Mouse (Mus musculus) adrenal gland, postnatal 4 days (tissue): Measurements from ENCODE around the gene Ppil2. TPM values are rescaled to one million over a fixed set of nuclear protein-coding genes. Genes with fewer than 3 reads are reported as not detected.

Experiments used
- DNase-seq, 2 experiments: peaks; one replicate each; pipeline ENCODE4 v3.0.0; 2021 to 2022; ENCODE audit warnings: low spot score in 2 of 2, mixed read lengths in 2 of 2
- microRNA-seq: library from miRNA; unstranded; fragments of <30 nt; microRNA quantifications from one replicate; pipeline ENCODE4 v1.2.0, GENCODE M21; 2021
- total RNA-seq, 2 experiments: library from RNA; stranded (reverse); gene quantifications; 2 replicates each; pipeline ENCODE4 v1.2.3; 2021

Ppil2 gene
- total RNA-seq, 2 experiments from 2014 or later: 112 to 118 TPM

DNA sequence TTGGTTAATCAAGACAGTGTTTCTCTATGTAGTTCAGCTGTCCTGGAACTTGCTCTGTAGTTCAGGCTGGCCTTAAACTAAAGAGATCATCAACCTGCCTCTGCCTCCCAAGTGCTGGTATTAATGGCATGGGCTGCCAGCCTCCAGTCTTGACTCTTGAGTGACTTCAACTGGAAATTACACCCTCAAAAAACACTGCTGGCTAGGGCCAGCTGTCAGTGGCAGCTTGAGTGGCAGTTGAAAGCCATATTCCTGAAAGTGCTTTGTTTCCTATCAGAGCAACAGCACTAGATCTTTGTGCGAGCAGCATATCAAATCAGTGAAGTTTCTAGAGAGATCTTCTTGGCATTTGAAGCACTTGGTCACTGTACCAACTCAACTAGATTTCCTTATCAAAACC is 69.6 kb downstream of the Ppil2 start:
- no peak for DNase-seq

DNA sequence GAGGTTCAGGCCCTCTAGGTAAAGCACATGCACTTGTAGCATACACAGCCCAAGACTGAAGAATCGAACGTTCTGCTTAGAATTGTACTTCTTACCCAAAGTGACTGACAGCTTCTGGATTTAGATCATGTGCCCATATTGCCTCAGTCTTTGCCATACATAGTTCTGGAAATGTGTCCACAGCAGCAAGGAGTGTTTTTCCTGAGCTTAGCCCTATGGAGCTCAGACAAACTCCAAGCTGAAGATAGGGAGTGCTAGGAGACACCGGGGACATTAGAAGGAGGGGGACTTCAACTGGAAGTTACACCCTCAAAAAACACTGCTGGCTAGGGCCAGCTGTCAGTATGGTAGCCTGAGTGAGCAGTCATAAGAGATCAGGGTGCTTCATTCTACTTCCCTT is 70.3 kb downstream of the Ppil2 start:
- DNase-seq: no peak

Small RNAs within 50 kb of the gene (microRNA-seq; reads per million reads assigned to microRNA genes)
- gene Mir130b (1,136 reads per million, percentile 76 among the genes with 10 or more reads in this experiment), gene Mir301b (60.2 reads per million, percentile 40 among the genes with 10 or more reads in this experiment)

Other genes starting within 250 kb of the Ppil2 start
- gene Igll1, start 247.3 kb downstream of the Ppil2 start, total RNA-seq: not detected
- 10 to 100 TPM; 83.5 to 93.2 TPM for gene Top3b, start 240.5 kb downstream of the Ppil2 start, total RNA-seq
- under 1 TPM in 1 of 2 experiments, not detected in 1; 0.87 TPM for gene Vpreb1, start 240.4 kb downstream of the Ppil2 start, total RNA-seq
- 10 to 100 TPM; 41.4 to 44.5 TPM for gene Ppm1f, start 214.8 kb downstream of the Ppil2 start, total RNA-seq
- 100 to 1,000 TPM; 188 to 197 TPM for gene Mapk1, start 127.9 kb downstream of the Ppil2 start, total RNA-seq
- gene Ypel1, start 41.6 kb downstream of the Ppil2 start, total RNA-seq: 10 to 100 TPM; 13.0 to 19.5 TPM
- gene 2610318N02Rik, start 13.9 kb upstream of the Ppil2 start, total RNA-seq: 10 to 100 TPM in 1 of 2 experiments, 1 to 10 TPM in 1; 8.4 to 13.1 TPM
- gene Sdf2l1, start 21.1 kb upstream of the Ppil2 start, total RNA-seq: 10 to 100 TPM; 20.4 to 27.5 TPM
- 10 to 100 TPM in 1 of 2 experiments, 1 to 10 TPM in 1; 9.3 to 12.9 TPM for gene Ydjc, start 33.4 kb upstream of the Ppil2 start, total RNA-seq
- gene Ccdc116, start 36.0 kb upstream of the Ppil2 start, total RNA-seq: 1 to 10 TPM in 1 of 2 experiments, under 1 TPM in 1; 0.73 to 1.1 TPM
- gene Ube2l3, start 91.4 kb upstream of the Ppil2 start, total RNA-seq: 100 to 1,000 TPM; 200 to 206 TPM
- gene Rimbp3, start 97.3 kb upstream of the Ppil2 start, total RNA-seq: under 1 TPM in 1 of 2 experiments, not detected in 1; 0.22 TPM
- 1 to 10 TPM; 5.6 TPM for gene Hic2, start 122.3 kb upstream of the Ppil2 start, total RNA-seq
- gene Tmem191c, start 164.8 kb upstream of the Ppil2 start, total RNA-seq: 10 to 100 TPM; 22.9 to 26.7 TPM
- gene Serpind1, start 220.1 kb upstream of the Ppil2 start, total RNA-seq: 10 to 100 TPM in 1 of 2 experiments, 1 to 10 TPM in 1; 2.2 to 52.1 TPM